Mouse (Mus musculus): ENCODE measurements at regions not wholly inside any gene's neighbourhood (a gene's known extent, or its start where the extent isn't known, plus 50 kb on each side); places are given as distances from the start of the nearest gene placed in this dataset.
A peak's percentile ranks its signal among the peaks of the same experiment; 100 is the strongest.

- no peak overlapping the region for H3K4me3 ChIP-seq
- H3K27me3 ChIP-seq = 0 out of 2 replicates have a peak, but pooled peaks cover 5% of the 10 kb centered on the region
- WGBS = 50% methylated on average over 5 of the region's 5 CpGs
- peaks cover 20% of the 10 kb centered on the region for H3K4me1 ChIP-seq
- no peak overlapping the region for H3K9ac ChIP-seq
- H3K4me2 ChIP-seq (replicated peaks) = no peak overlapping the region
- no peaks in the 10 kb centered on the region for H3K36me3 ChIP-seq
- H3K27ac ChIP-seq = no peak overlapping the region
- no peaks in the 10 kb centered on the region for H3K9me3 ChIP-seq
- no peak for ATAC-seq (ENCODE audit: insufficient number of reproducible peaks, insufficient read depth, low FRiP score, low TSS enrichment)
Observed at GRCm38 (mm10) chr5:111901197-111901596, 167.5 kb downstream of the Gm26897 start.

GRCm38 (mm10) chr5:111901678-111902077 lies 168.0 kb downstream of the Gm26897 start:
- Histone ChIP-seq H3K36me3 (no peaks in the 10 kb centered on the region), H3K27ac (no peak overlapping the region)
- 10% methylated on average over 5 of the region's 5 CpGs for WGBS

GRCm38 (mm10) chr5:111908085-111908484 lies 174.4 kb downstream of the Gm26897 start:
- Histone ChIP-seq H3K27ac (no peak overlapping the region), H3K36me3 (no peaks in the 10 kb centered on the region), H3K4me3 (no peak overlapping the region), H3K27me3 (0 out of 2 replicates have a peak, but pooled peaks cover 4% of the 10 kb centered on the region), H3K4me1 (no peaks in the 10 kb centered on the region), H3K4me2 (replicated peaks) (no peak overlapping the region), H3K9me3 (no peaks in the 10 kb centered on the region), H3K9ac (no peak overlapping the region)
- no peak for ATAC-seq (ENCODE audit: insufficient number of reproducible peaks, insufficient read depth, low FRiP score, low TSS enrichment)
- WGBS = 83% methylated on average over 14 of the region's 14 CpGs

More at GRCm38 (mm10) chr5:111901678-111902077, 168.0 kb downstream of the Gm26897 start:
- H3K9ac ChIP-seq = no peak overlapping the region
- no peaks in the 10 kb centered on the region for H3K9me3 ChIP-seq
- no peak overlapping the region for H3K4me2 ChIP-seq (replicated peaks)
- peaks cover 20% of the 10 kb centered on the region for H3K4me1 ChIP-seq
- 0 out of 2 replicates have a peak, but pooled peaks cover 5% of the 10 kb centered on the region for H3K27me3 ChIP-seq
- H3K4me3 ChIP-seq = no peak overlapping the region
- ATAC-seq (ENCODE audit: insufficient number of reproducible peaks, insufficient read depth, low FRiP score, low TSS enrichment) = no peak

- H3K36me3 ChIP-seq = no peaks in the 10 kb centered on the region
- no peaks in the 10 kb centered on the region for H3K4me1 ChIP-seq
- no peak overlapping the region for H3K9ac ChIP-seq
- H3K4me2 ChIP-seq (replicated peaks) = no peak overlapping the region
- ATAC-seq (ENCODE audit: insufficient number of reproducible peaks, insufficient read depth, low FRiP score, low TSS enrichment) = no peak
- no peak overlapping the region for H3K27ac ChIP-seq
- H3K4me3 ChIP-seq = no peak overlapping the region
- H3K27me3 ChIP-seq = 0 out of 2 replicates have a peak, but pooled peaks cover 4% of the 10 kb centered on the region
- H3K9me3 ChIP-seq = no peaks in the 10 kb centered on the region
- WGBS = 68% methylated on average over 8 of the region's 8 CpGs
Observed at GRCm38 (mm10) chr5:111910514-111910913, 176.8 kb downstream of the Gm26897 start.

GRCm38 (mm10) chr5:111913354-111913753 lies 179.6 kb downstream of the Gm26897 start:
- no peaks in the 10 kb centered on the region; the same call in 1 of the 2 replicates for H3K4me1 ChIP-seq
- WGBS = 54% methylated on average over 7 of the region's 7 CpGs
- no peak overlapping the region for H3K9ac ChIP-seq
- H3K36me3 ChIP-seq = no peaks in the 10 kb centered on the region
- ATAC-seq (ENCODE audit: insufficient number of reproducible peaks, insufficient read depth, low FRiP score, low TSS enrichment) = no peak
- H3K4me3 ChIP-seq = no peak overlapping the region
- H3K4me2 ChIP-seq (replicated peaks) = no peak overlapping the region
- H3K9me3 ChIP-seq = no peaks in the 10 kb centered on the region
- no peak overlapping the region for H3K27ac ChIP-seq
- peaks cover 4% of the 10 kb centered on the region; the same call in 1 of the 2 replicates for H3K27me3 ChIP-seq

GRCm38 (mm10) chr5:111914296-111914695 lies 180.6 kb downstream of the Gm26897 start:
- Histone ChIP-seq H3K27ac (no peak overlapping the region), H3K4me3 (no peak overlapping the region), H3K4me1 (no peaks in the 10 kb centered on the region; the same call in 1 of the 2 replicates), H3K27me3 (no peaks in the 10 kb centered on the region; the same call in 1 of the 2 replicates), H3K4me2 (replicated peaks) (no peak overlapping the region), H3K36me3 (no peaks in the 10 kb centered on the region), H3K9ac (no peak overlapping the region), H3K9me3 (no peaks in the 10 kb centered on the region)
- 73% methylated on average over 3 of the region's 3 CpGs for WGBS
- ATAC-seq (ENCODE audit: insufficient number of reproducible peaks, insufficient read depth, low FRiP score, low TSS enrichment) = no peak

- no peak overlapping the region for H3K27ac ChIP-seq
- no peaks in the 10 kb centered on the region for H3K9me3 ChIP-seq
- no peak overlapping the region for H3K4me3 ChIP-seq
Observed at GRCm38 (mm10) chr5:111917643-111918252, 184.0 kb downstream of the Gm26897 start.

GRCm38 (mm10) chr5:111918888-111919287 lies 185.2 kb downstream of the Gm26897 start:
- ATAC-seq (ENCODE audit: insufficient number of reproducible peaks, insufficient read depth, low FRiP score, low TSS enrichment) = no peak
- Histone ChIP-seq H3K36me3 (no peaks in the 10 kb centered on the region), H3K9ac (no peak overlapping the region), H3K4me2 (replicated peaks) (no peak overlapping the region), H3K27me3 (peaks cover 2% of the 10 kb centered on the region; the same call in 1 of the 2 replicates), H3K4me1 (no peaks in the 10 kb centered on the region; the same call in none of the 2 replicates), H3K9me3 (no peaks in the 10 kb centered on the region), H3K27ac (no peak overlapping the region), H3K4me3 (no peak overlapping the region)
- WGBS = 70% methylated on average over 14 of the region's 14 CpGs

More at GRCm38 (mm10) chr5:111917643-111918252, 184.0 kb downstream of the Gm26897 start:
- Histone ChIP-seq H3K9ac (no peak overlapping the region; the same call in 1 of the 2 replicates), H3K4me1 (no peaks in the 10 kb centered on the region; the same call in none of the 2 replicates), H3K36me3 (no peaks in the 10 kb centered on the region), H3K27me3 (peaks cover 2% of the 10 kb centered on the region; the same call in 1 of the 2 replicates), H3K4me2 (replicated peaks) (no peak overlapping the region)
- 21% methylated on average over 8 of the region's 8 CpGs for WGBS
- no peak for ATAC-seq (ENCODE audit: insufficient number of reproducible peaks, insufficient read depth, low FRiP score, low TSS enrichment)

GRCm38 (mm10) chr5:111922991-111923701 lies 189.4 kb downstream of the Gm26897 start:
- peaks cover 6% of the 10 kb centered on the region; the same call in 1 of the 2 replicates for H3K4me1 ChIP-seq
- 38% methylated on average over 18 of the region's 18 CpGs for WGBS
- no peak overlapping the region for H3K4me2 ChIP-seq (replicated peaks)
- H3K36me3 ChIP-seq = no peaks in the 10 kb centered on the region
- H3K27me3 ChIP-seq = 0 out of 2 replicates have a peak, but pooled peaks cover 2% of the 10 kb centered on the region
- 0 out of 2 replicates have a peak, but pooled peaks have one; percentile 65 for ATAC-seq (ENCODE audit: insufficient number of reproducible peaks, insufficient read depth, low FRiP score, low TSS enrichment)
- peak overlapping the region; percentile 48; the same call in 1 of the 2 replicates for H3K27ac ChIP-seq
- H3K9ac ChIP-seq = no peak overlapping the region
- no peak overlapping the region for H3K4me3 ChIP-seq
- no peaks in the 10 kb centered on the region for H3K9me3 ChIP-seq

GRCm38 (mm10) chr5:111925757-111926156 lies 192.0 kb downstream of the Gm26897 start:
- Histone ChIP-seq H3K9me3 (no peaks in the 10 kb centered on the region), H3K4me3 (no peak overlapping the region), H3K4me1 (peaks cover 13% of the 10 kb centered on the region), H3K27ac (no peak overlapping the region), H3K4me2 (replicated peaks) (no peak overlapping the region), H3K36me3 (no peaks in the 10 kb centered on the region), H3K27me3 (no peaks in the 10 kb centered on the region), H3K9ac (no peak overlapping the region)
- WGBS = 52% methylated on average over 6 of the region's 6 CpGs
- ATAC-seq (ENCODE audit: insufficient number of reproducible peaks, insufficient read depth, low FRiP score, low TSS enrichment) = no peak

GRCm38 (mm10) chr5:111929180-111929990 lies 195.7 kb downstream of the Gm26897 start:
- WGBS = 32% methylated on average over 15 of the region's 15 CpGs
- H3K4me3 ChIP-seq = no peak overlapping the region
- peaks cover 13% of the 10 kb centered on the region for H3K4me1 ChIP-seq
- no peaks in the 10 kb centered on the region for H3K9me3 ChIP-seq
- H3K27me3 ChIP-seq = no peaks in the 10 kb centered on the region
- H3K9ac ChIP-seq = no peak overlapping the region
- ATAC-seq (ENCODE audit: insufficient number of reproducible peaks, insufficient read depth, low FRiP score, low TSS enrichment) = no peak
- H3K36me3 ChIP-seq = no peaks in the 10 kb centered on the region
- no peak overlapping the region for H3K27ac ChIP-seq
- H3K4me2 ChIP-seq (replicated peaks) = no peak overlapping the region

Measured in embryonic facial prominence, embryonic 12.5 days (tissue).